In genomic region chr8:87466335-87466734, GRCm38 (mm10) we compare ENCODE assay signal across 16 mouse cellular contexts. TPM values are rescaled to one million over a fixed set of nuclear protein-coding genes. Genes with fewer than 3 reads are reported as not detected.
A peak's percentile ranks its signal among the peaks of the same experiment; 100 is the strongest.
DNase-seq lines count a peak whose midpoint lies in the region; ATAC-seq and TF ChIP-seq lines count a peak whose summit lies in the region.
"Had no signal": no experiment of that assay in that cellular context is flagged by ENCODE, and none has a peak within 500 bp of the region (broad histone marks: within the 10 kb centered on the region; RNA-seq: fewer than 3 reads in every experiment).

No protein-coding gene starts in this region.

- no peak for TF ChIP-seq CTCF in cerebellum, adult 2 months (IDR thresholded peaks at IDR 0.05; ENCODE audit: borderline replicate concordance, insufficient read depth, low read depth, low read length)

- no peak overlapping the region for H3K9ac ChIP-seq in midbrain, embryonic 11.5 days (ENCODE audit: low read length)
- H3K9ac ChIP-seq in midbrain, embryonic 13.5 days (replicated peaks), result no peak overlapping the region
- H3K9ac ChIP-seq: embryonic facial prominence, embryonic 12.5 days; forebrain, embryonic 13.5 days; forebrain, embryonic 15.5 days; forebrain, postnatal 0 days had no signal

- H3K4me3 ChIP-seq in cerebellum, adult 2 months (replicated peaks; ENCODE audit: insufficient read depth, low read depth, low read length), result no peak overlapping the region
- no peak overlapping the region for H3K4me3 ChIP-seq in midbrain, embryonic 11.5 days (ENCODE audit: low read depth, low read length)
- H3K4me3 ChIP-seq in midbrain, embryonic 13.5 days (replicated peaks), result no peak overlapping the region
- H3K4me3 ChIP-seq: embryonic facial prominence, embryonic 10.5 days; embryonic facial prominence, embryonic 12.5 days; forebrain, embryonic 13.5 days; forebrain, embryonic 15.5 days had no signal

- no peaks in the 10 kb centered on the region for H3K36me3 ChIP-seq in midbrain, embryonic 11.5 days (ENCODE audit: control insufficient read depth, insufficient read depth, low read length)
- no peaks in the 10 kb centered on the region for H3K36me3 ChIP-seq in midbrain, embryonic 13.5 days
- H3K36me3 ChIP-seq: embryonic facial prominence, embryonic 10.5 days; embryonic facial prominence, embryonic 12.5 days; forebrain, embryonic 15.5 days had no signal

- ATAC-seq in cerebellum, adult (ENCODE audit: insufficient number of reproducible peaks, low FRiP score, low TSS enrichment), result no peak
- ATAC-seq in midbrain, embryonic 11.5 days (ENCODE audit: low FRiP score), result no peak
- ATAC-seq in midbrain, embryonic 13.5 days, result no peak
- ATAC-seq: forebrain, embryonic 13.5 days; forebrain, embryonic 15.5 days; forebrain, postnatal 0 days had no signal

- H3K4me2 ChIP-seq in midbrain, embryonic 11.5 days, result no peak overlapping the region
- H3K4me2 ChIP-seq in midbrain, embryonic 13.5 days (replicated peaks), result no peak overlapping the region
- H3K4me2 ChIP-seq: embryonic facial prominence, embryonic 12.5 days; forebrain, embryonic 13.5 days; forebrain, embryonic 15.5 days had no signal

- H3K4me1 ChIP-seq in cerebellum, adult 2 months (ENCODE audit: control insufficient read depth, insufficient read depth, low read length), result peaks cover 36% of the 10 kb centered on the region
- H3K4me1 ChIP-seq in midbrain, embryonic 11.5 days (ENCODE audit: control insufficient read depth, insufficient read depth, low read length), result peaks cover 25% of the 10 kb centered on the region
- peaks cover 37% of the 10 kb centered on the region for H3K4me1 ChIP-seq in midbrain, embryonic 13.5 days (replicated peaks)

- peak; percentile 39 to 53 for DNase-seq in cerebellum, adult 2 months
- peak; percentile 56 for DNase-seq in cerebellum, adult 9-11 months
- DNase-seq in cerebellum, adult 8-10 months, result no peak
- peak; percentile 44 for DNase-seq in midbrain, embryonic 11.5 days (ENCODE audit: low spot score, missing footprints)
- peak; percentile 48 to 55 for DNase-seq in cerebellum, postnatal 25 days
- no peak for DNase-seq in right cerebral cortex, postnatal 25 days
- DNase-seq: adrenal gland, adult 2 months; adrenal gland, postnatal 10 days; adrenal gland, postnatal 25 days; forebrain, postnatal 0 days had no signal

- no peaks in the 10 kb centered on the region for H3K9me3 ChIP-seq in midbrain, embryonic 11.5 days (ENCODE audit: control insufficient read depth, low read length)
- H3K9me3 ChIP-seq in midbrain, embryonic 13.5 days, result no peaks in the 10 kb centered on the region
- H3K9me3 ChIP-seq: embryonic facial prominence, embryonic 10.5 days; embryonic facial prominence, embryonic 12.5 days; forebrain, embryonic 13.5 days; forebrain, embryonic 15.5 days had no signal

- no peaks in the 10 kb centered on the region for H3K27me3 ChIP-seq in cerebellum, adult 2 months (ENCODE audit: control insufficient read depth, insufficient read depth, low read length)
- H3K27me3 ChIP-seq in midbrain, embryonic 11.5 days (ENCODE audit: control insufficient read depth, insufficient read depth, low read length), result peaks cover 48% of the 10 kb centered on the region
- H3K27me3 ChIP-seq in midbrain, embryonic 13.5 days, result peaks cover 76% of the 10 kb centered on the region

- H3K27ac ChIP-seq in cerebellum, adult 2 months (ENCODE audit: insufficient read depth, low read length), result peak overlapping the region; percentile 78
- H3K27ac ChIP-seq in midbrain, embryonic 11.5 days (ENCODE audit: low read depth, low read length), result no peak overlapping the region
- no peak overlapping the region for H3K27ac ChIP-seq in midbrain, embryonic 13.5 days
- H3K27ac ChIP-seq: embryonic facial prominence, embryonic 10.5 days; embryonic facial prominence, embryonic 12.5 days; forebrain, embryonic 13.5 days; forebrain, embryonic 15.5 days had no signal

- 43% methylated on average over 6 of the region's 6 CpGs for WGBS in cerebellum, adult 2 months
- 62% methylated on average over 6 of the region's 6 CpGs for WGBS in midbrain, embryonic 11.5 days
- 59% methylated on average over 6 of the region's 6 CpGs for WGBS in midbrain, embryonic 13.5 days

- no peak for TF ChIP-seq POLR2A in cerebellum, adult 2 months (IDR thresholded peaks at IDR 0.05; ENCODE audit: borderline replicate concordance, insufficient read depth, low read length)

RNA-seq across cellular contexts. Expression of gene Cbln1, which starts 6.1 kb away (rescaled TPM):
- 886 and 1,066 TPM in 2 replicates for polyA plus RNA-seq in cerebellum, adult 2 months (2012; rRNA removed)
- 8.4 and 10.8 TPM in 2 replicates for polyA plus RNA-seq in midbrain, embryonic 11.5 days (2014; fragmentation: Nextera tagmentation; extraction: Ambion mirVana)
- polyA plus RNA-seq in midbrain, embryonic 13.5 days (2015; fragmentation: Nextera tagmentation; extraction: Ambion mirVana), result 11.3 and 12.9 TPM in 2 replicates

Comparison
In these comparisons a context has a peak if more than half of its experiments do, and no peak if none do; other contexts are left out.
1. DNase-seq: peak in cerebellum, adult 2 months (2 of 2), cerebellum, adult 9-11 months (single experiment), midbrain, embryonic 11.5 days (single experiment) and cerebellum, postnatal 25 days (2 of 2); none in cerebellum, adult 8-10 months (single experiment) and right cerebral cortex, postnatal 25 days (single experiment).
2. RNA of gene Cbln1, which starts 6.1 kb away (polyA plus RNA-seq): 886 to 1,066 TPM in cerebellum, adult 2 months; 11.3 to 12.9 TPM in midbrain, embryonic 13.5 days and 8.4 to 10.8 TPM in midbrain, embryonic 11.5 days; every median in the first group is over 10 times any median in the second.